Mouse (Mus musculus): ENCODE measurements around the gene Gm9817. TPM values are rescaled to one million over a fixed set of nuclear protein-coding genes. Genes with fewer than 3 reads are reported as not detected.

Gm9817 gene
- polyA plus RNA-seq, 1 experiment from 2014 or later: 0.05 TPM

- TF ChIP-seq EP300 (optimal IDR thresholded peaks at IDR 0.05) (no peak), CTCF (IDR thresholded peaks at IDR 0.05; ENCODE audit: low read depth) (no peak)
- no peak for ATAC-seq (ENCODE audit: low FRiP score, low TSS enrichment)
Observed at GRCm38 (mm10) chr13:45049261-45050020, 29.1 kb upstream of the Gm9817 start.

GRCm38 (mm10) chr13:45052805-45053204 is 25.7 kb upstream of the Gm9817 start:
- Histone ChIP-seq H3K4me1 (replicated peaks; ENCODE audit: control insufficient read depth, insufficient read depth) (no peaks in the 10 kb centered on the region), H3K9ac (ENCODE audit: low read length) (no peak overlapping the region), H3K4me3 (ENCODE audit: low read depth, low read length) (no peak overlapping the region), H3K36me3 (ENCODE audit: control insufficient read depth, insufficient read depth, low read length) (no peaks in the 10 kb centered on the region), H3K9me3 (ENCODE audit: control insufficient read depth, low read length) (no peaks in the 10 kb centered on the region), H3K27ac (replicated peaks) (no peak overlapping the region), H3K4me2 (replicated peaks; ENCODE audit: low read depth) (no peak overlapping the region), H3K27me3 (ENCODE audit: control insufficient read depth, insufficient read depth, low read length) (no peaks in the 10 kb centered on the region)
- ATAC-seq (ENCODE audit: low FRiP score, low TSS enrichment) (no peak), DNase-seq (ENCODE audit: low spot score) (no peak)
- no peak for TF ChIP-seq EP300 (optimal IDR thresholded peaks at IDR 0.05)
- TF ChIP-seq CTCF (IDR thresholded peaks at IDR 0.05; ENCODE audit: low read depth): no peak
- 45% methylated on average over 7 of the region's 7 CpGs for WGBS

More at GRCm38 (mm10) chr13:45049261-45050020, 29.1 kb upstream of the Gm9817 start:
- H3K9ac ChIP-seq (ENCODE audit: low read length): no peak overlapping the region
- 58% methylated on average over 7 of the region's 7 CpGs for WGBS
- no peaks in the 10 kb centered on the region for H3K27me3 ChIP-seq (ENCODE audit: control insufficient read depth, insufficient read depth, low read length)
- no peak overlapping the region for H3K27ac ChIP-seq (replicated peaks)
- no peak for DNase-seq (ENCODE audit: low spot score)
- H3K9me3 ChIP-seq (ENCODE audit: control insufficient read depth, low read length): no peaks in the 10 kb centered on the region
- H3K4me3 ChIP-seq (ENCODE audit: low read depth, low read length): no peak overlapping the region
- no peaks in the 10 kb centered on the region for H3K4me1 ChIP-seq (replicated peaks; ENCODE audit: control insufficient read depth, insufficient read depth)
- H3K4me2 ChIP-seq (replicated peaks; ENCODE audit: low read depth): no peak overlapping the region
- no peaks in the 10 kb centered on the region for H3K36me3 ChIP-seq (ENCODE audit: control insufficient read depth, insufficient read depth, low read length)

GRCm38 (mm10) chr13:45053843-45054242 is 24.6 kb upstream of the Gm9817 start:
- no peak overlapping the region for H3K4me2 ChIP-seq (replicated peaks; ENCODE audit: low read depth)
- H3K4me3 ChIP-seq (ENCODE audit: low read depth, low read length): no peak overlapping the region
- TF ChIP-seq EP300 (optimal IDR thresholded peaks at IDR 0.05): no peak
- no peak for TF ChIP-seq CTCF (IDR thresholded peaks at IDR 0.05; ENCODE audit: low read depth)
- 83% methylated on average over 3 of the region's 3 CpGs for WGBS
- H3K9me3 ChIP-seq (ENCODE audit: control insufficient read depth, low read length): no peaks in the 10 kb centered on the region
- H3K27ac ChIP-seq (replicated peaks): no peak overlapping the region
- no peaks in the 10 kb centered on the region for H3K27me3 ChIP-seq (ENCODE audit: control insufficient read depth, insufficient read depth, low read length)
- H3K4me1 ChIP-seq (replicated peaks; ENCODE audit: control insufficient read depth, insufficient read depth): no peaks in the 10 kb centered on the region
- ATAC-seq (ENCODE audit: low FRiP score, low TSS enrichment): no peak
- H3K36me3 ChIP-seq (ENCODE audit: control insufficient read depth, insufficient read depth, low read length): no peaks in the 10 kb centered on the region
- DNase-seq (ENCODE audit: low spot score): no peak
- H3K9ac ChIP-seq (ENCODE audit: low read length): no peak overlapping the region

- H3K36me3 ChIP-seq (ENCODE audit: control insufficient read depth, insufficient read depth, low read length): no peaks in the 10 kb centered on the region
- TF ChIP-seq EP300 (optimal IDR thresholded peaks at IDR 0.05) (no peak), CTCF (IDR thresholded peaks at IDR 0.05; ENCODE audit: low read depth) (no peak)
- no peaks in the 10 kb centered on the region for H3K4me1 ChIP-seq (replicated peaks; ENCODE audit: control insufficient read depth, insufficient read depth)
- no peaks in the 10 kb centered on the region for H3K27me3 ChIP-seq (ENCODE audit: control insufficient read depth, insufficient read depth, low read length)
- no peak overlapping the region for H3K4me3 ChIP-seq (ENCODE audit: low read depth, low read length)
- no peak overlapping the region for H3K9ac ChIP-seq (ENCODE audit: low read length)
- DNase-seq (ENCODE audit: low spot score) (no peak), ATAC-seq (ENCODE audit: low FRiP score, low TSS enrichment) (no peak)
- H3K9me3 ChIP-seq (ENCODE audit: control insufficient read depth, low read length): no peaks in the 10 kb centered on the region
- no peak overlapping the region for H3K4me2 ChIP-seq (replicated peaks; ENCODE audit: low read depth)
- 87% methylated on average over 17 of the region's 17 CpGs for WGBS
- H3K27ac ChIP-seq (replicated peaks): no peak overlapping the region
Observed at GRCm38 (mm10) chr13:45059206-45059605, 19.3 kb upstream of the Gm9817 start.

GRCm38 (mm10) chr13:45063146-45063545 is 15.3 kb upstream of the Gm9817 start:
- Histone ChIP-seq H3K4me2 (replicated peaks; ENCODE audit: low read depth) (no peak overlapping the region), H3K4me1 (replicated peaks; ENCODE audit: control insufficient read depth, insufficient read depth) (no peaks in the 10 kb centered on the region), H3K9me3 (ENCODE audit: control insufficient read depth, low read length) (no peaks in the 10 kb centered on the region), H3K27ac (replicated peaks) (no peak overlapping the region), H3K36me3 (ENCODE audit: control insufficient read depth, insufficient read depth, low read length) (no peaks in the 10 kb centered on the region), H3K27me3 (ENCODE audit: control insufficient read depth, insufficient read depth, low read length) (no peaks in the 10 kb centered on the region), H3K4me3 (ENCODE audit: low read depth, low read length) (no peak overlapping the region), H3K9ac (ENCODE audit: low read length) (no peak overlapping the region)
- WGBS: 50% methylated on average over 5 of the region's 5 CpGs
- DNase-seq (ENCODE audit: low spot score) (no peak), ATAC-seq (ENCODE audit: low FRiP score, low TSS enrichment) (no peak)
- TF ChIP-seq EP300 (optimal IDR thresholded peaks at IDR 0.05): no peak
- no peak for TF ChIP-seq CTCF (IDR thresholded peaks at IDR 0.05; ENCODE audit: low read depth)

- Histone ChIP-seq H3K27ac (replicated peaks) (no peak overlapping the region), H3K36me3 (ENCODE audit: control insufficient read depth, insufficient read depth, low read length) (no peaks in the 10 kb centered on the region), H3K4me2 (replicated peaks; ENCODE audit: low read depth) (no peak overlapping the region), H3K27me3 (ENCODE audit: control insufficient read depth, insufficient read depth, low read length) (no peaks in the 10 kb centered on the region), H3K9ac (ENCODE audit: low read length) (no peak overlapping the region), H3K4me1 (replicated peaks; ENCODE audit: control insufficient read depth, insufficient read depth) (no peaks in the 10 kb centered on the region), H3K9me3 (ENCODE audit: control insufficient read depth, low read length) (no peaks in the 10 kb centered on the region), H3K4me3 (ENCODE audit: low read depth, low read length) (no peak overlapping the region)
- ATAC-seq (ENCODE audit: low FRiP score, low TSS enrichment) (no peak), DNase-seq (ENCODE audit: low spot score) (no peak)
- 82% methylated on average over 4 of the region's 4 CpGs for WGBS
- TF ChIP-seq CTCF (IDR thresholded peaks at IDR 0.05; ENCODE audit: low read depth): no peak
- TF ChIP-seq EP300 (optimal IDR thresholded peaks at IDR 0.05): no peak
Observed at GRCm38 (mm10) chr13:45064951-45065350, 13.5 kb upstream of the Gm9817 start.
